Mouse (Mus musculus) Muller cell, postnatal 12 days (primary cell): ENCODE results near the gene Upk1a.
A peak's percentile ranks its signal among the peaks of the same experiment; 100 is the strongest.

Experiments used
- DNase-seq: peaks from one replicate; pipeline ENCODE4 v3.0.0-alpha.2; 2015; ENCODE audit errors: inconsistent ontology term

Upk1a gene

DNA sequence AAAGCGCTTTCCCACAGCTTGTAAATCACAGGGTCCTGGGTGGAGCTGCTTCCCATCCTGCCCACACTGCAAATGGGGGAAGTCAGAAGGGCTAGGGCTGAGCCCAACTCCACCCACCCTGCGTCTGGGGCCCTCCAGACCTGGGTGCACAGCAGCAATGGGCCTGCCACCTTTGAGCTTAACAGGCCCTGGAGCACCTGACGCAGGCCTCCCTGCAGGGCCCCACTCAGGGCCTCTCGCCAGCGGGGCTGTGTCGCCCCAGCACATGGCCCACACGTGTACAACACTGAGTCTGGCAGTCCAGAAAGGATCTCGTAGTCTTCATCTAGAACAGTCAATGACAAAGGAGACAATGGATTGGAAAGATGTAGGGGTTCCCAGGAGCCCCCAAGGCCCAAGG lies 32.7 kb downstream of the Upk1a start:
- DNase-seq: no peak

DNA sequence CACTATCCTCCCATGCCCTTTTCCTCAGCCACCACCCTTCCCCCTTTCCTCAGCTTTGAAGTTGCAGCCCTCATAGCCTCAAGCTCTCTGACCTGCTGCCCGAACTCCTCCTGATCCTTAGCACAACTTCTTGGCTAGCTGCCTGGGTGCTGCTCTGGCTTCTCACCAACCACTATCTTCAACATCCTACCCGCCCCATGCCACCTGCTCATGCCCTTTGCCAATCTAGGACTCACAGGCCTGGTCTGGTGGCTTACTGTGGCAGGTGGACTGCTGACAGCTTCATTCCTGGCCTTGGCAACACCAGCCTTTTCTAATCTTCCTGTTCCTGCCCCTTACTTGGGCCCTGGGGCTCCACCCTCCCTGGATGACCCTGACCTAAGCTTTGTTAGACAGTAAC lies 39.7 kb downstream of the Upk1a start:
- DNase-seq: no peak

DNA sequence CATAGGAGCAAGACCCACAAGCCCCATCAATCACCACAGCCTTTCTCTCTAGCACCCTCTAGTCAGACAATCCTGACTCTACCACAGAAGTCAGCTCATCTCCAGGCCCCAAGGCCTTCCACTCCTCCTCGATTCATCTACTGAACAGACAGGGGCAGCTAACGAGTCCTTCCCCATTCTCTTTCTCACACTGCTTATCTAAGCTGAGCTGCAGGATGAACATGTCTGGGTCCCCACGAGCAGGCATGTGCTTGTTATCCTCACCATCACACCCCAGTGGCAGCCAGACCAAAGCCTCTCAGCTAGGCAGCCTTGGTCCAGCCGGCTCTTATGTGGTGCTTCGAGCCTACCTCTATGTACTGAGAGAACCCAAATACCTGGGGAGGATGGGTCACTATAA lies 40.3 kb downstream of the Upk1a start:
- DNase-seq: no peak

DNA sequence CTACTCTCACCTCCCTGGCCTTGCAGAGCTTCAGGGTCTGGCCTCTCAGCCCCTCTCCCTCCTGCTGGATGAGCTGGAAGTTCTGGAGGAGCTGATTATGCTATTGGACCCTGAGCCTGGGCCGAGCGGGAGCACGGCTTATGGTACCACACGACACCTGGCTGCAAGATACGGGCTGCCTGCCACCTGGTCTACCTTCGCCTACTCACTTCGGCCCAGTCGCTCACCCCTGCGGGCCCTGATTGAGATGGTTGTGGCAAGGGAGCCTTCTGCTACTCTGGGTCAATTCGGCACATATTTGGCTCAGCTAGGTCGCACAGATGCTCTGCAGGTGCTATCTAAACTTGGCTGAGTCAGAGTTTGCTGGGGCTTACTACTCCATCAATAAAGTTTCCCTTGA lies 45.1 kb downstream of the Upk1a start:
- no peak for DNase-seq

DNA sequence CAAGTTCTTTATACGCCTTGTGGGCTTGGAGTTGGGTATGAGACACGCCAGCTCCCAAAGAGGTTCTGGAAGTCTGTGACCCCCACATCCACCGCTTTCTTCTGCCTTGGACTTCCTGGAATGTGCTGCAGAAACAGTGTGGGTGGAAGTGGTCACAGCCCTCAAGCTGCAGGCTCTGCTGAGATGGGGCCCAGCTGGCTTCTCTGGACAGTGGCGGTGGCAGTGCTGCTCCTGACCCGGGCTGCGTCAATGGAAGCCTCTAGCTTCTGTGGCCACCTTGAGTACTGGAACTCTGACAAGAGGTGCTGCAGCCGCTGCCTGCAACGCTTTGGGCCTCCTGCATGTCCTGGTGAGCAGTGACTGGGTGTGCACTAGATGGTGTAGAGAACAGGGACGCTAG lies 46.6 kb downstream of the Upk1a start:
- DNase-seq: no peak

DNA sequence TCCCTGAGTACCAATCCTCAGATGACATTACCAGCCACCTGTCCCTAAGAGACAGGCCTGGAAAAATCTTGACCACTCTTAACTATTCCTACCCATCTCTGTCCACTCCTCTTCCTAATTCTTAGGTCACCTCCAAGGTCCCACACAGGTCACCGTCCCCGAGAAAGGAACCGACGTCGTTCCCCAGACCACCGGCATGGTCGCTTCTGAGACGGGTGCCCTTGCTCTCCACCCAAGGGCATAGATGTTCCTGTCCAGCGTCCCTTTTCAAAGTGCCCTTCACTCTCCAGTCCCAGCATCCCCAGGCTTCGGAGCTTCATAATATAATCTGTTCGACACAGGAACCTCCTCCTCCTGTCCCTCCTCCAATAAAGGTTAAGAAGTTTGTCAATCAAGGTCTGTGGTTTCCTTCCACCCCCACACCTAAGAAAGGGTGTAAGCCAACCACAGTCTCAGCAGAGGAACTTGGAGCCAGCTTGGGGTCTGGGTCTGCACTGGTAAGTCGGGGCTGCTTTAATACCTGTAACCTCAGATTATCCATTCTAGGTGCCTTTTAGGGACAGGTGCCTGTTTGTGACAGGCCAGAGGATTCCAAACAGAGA lies 47.6 kb downstream of the Upk1a start, which contains the start of gene Igflr1:
Gene Igflr1, plus strand, starts transcription at position 458 of the 602 bp plus-strand sequence.
- no peak for DNase-seq

DNA sequence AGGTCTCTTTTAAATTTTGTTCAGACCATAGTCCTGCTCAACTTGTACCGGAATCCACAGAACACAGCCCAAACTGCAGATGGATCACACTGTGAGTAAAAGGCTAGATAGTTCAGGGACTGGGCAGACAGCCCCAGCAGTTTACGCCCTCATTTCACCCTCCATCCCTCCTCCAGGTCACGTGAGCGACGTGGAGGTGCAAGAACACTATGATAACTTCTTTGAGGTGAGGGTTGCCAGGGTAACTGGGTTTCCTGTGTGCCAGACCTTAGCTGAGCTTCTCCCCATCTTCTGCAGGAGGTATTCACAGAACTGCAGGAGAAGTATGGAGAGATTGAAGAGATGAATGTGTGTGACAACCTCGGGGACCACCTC lies 48.8 kb downstream of the Upk1a start:
- DNase-seq: no peak

DNA sequence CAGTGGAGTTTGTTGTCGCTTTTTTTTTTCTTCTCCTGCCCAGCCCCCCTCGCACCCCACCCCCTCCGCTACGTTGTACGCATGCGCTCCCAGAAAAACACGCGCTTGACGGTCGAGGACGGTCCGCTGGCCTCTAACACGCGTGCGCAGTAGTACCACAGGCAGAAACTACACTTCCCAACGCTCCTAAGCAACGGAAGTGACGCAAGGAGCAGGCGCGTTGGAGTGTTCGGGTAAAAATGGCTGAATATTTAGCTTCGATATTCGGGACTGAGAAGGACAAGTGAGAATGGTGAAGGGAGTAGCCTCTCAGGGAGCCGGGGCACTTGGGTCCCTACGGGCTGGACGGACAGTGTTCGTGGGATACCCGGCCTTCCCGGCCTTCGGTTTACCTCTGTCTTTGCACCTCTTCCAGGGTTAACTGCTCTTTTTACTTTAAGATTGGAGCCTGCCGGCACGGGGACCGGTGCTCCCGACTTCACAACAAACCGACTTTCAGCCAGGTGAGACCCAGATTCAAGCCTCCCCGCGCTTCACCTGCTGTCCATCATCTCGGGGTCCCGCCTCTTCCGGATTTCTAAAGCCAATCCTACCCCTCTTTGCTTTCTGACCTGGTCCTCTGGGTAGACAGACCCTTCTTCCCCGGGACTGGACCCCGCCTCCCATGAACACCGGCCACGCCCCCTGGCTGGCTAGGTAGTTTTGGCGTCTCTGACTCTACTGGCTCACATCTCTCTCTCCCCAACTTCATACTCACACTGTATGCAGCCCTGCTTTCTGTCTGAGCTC lies 49.3 kb downstream of the Upk1a start, which contains the start of the genes U2af1l4, Gm49396 and Psenen:
Gene U2af1l4, plus strand, starts transcription at position 185 of the 789 bp plus-strand sequence.
Gene Gm49396, plus strand, starts transcription at position 228 of the 789 bp plus-strand sequence.
Gene Psenen, minus strand, starts transcription at position 511 of the 789 bp plus-strand sequence.
- peak; percentile 94 for DNase-seq

DNA sequence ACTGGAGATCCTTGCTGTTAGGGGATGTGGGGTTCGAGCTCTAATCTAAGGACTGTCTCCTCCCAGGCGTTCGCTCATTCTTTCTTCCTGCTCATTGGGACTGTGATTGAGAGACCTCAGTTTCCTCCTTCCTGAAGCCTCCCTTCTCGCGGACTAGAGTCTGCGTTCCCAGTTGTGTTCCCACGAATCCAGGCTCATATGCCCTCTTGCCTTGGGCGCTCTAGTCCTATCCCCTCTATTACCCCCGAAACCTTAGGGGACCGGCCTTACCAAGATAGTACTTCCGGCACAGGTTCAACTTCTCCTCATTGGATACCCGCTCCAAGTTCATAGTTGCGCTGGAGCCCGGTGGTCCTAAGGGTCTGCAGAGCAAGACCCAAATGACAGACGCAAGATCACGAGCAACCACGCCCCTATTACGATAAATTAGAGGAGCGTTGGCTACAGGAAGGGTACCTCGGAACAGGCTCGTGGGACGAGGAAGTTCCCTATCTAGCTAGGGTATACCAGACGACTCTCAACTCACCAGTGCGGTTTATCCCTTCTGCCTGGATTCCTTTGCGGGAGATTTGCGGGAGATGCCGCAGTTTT lies 50.0 kb downstream of the Upk1a start:
- no peak for DNase-seq

DNA sequence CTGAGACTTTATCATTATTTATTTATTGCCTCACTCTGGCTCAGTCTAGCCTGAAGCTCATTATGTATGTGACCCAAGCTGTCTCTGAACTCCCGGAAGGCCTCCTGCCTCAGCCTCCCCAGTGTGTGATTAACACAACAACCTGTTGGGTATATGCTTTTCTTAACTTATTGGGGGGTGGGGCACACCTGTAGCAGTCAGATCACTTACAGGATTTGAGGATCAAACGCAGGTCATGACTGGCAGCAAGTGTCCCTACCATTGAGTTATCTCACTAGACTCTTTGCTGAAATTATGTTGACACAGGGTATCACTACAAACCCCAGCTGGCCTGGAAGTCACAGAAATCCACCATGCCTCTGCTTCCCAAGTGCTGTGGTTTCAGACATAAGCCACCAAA lies 52.4 kb downstream of the Upk1a start:
- no peak for DNase-seq

DNA sequence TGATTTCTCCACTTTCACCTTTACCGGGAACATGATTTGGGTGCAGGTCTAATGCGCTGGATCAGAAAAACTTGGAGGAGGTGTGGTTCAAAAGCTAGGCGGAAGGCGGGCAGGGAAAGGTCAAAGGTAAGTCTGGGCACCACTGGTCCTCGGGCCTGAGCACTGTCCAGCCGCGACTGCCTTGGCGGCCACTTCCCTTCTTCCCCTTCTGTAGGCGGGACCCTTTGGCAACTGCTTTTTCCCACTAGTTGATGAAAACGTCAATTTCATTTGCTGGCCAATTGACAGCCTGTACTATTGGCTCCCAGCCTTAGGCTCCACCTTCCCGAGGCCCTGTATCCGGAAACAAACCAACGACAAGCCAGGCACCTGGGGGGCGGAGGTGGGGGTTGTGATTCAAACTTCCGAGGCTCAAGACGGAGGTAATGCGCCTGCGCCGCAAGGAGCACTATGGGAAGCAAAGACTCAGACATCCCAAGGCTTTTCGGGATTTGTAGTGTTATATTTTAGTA lies 53.1 kb downstream of the Upk1a start, which contains the start of gene Lin37:
Gene Lin37, minus strand, starts transcription at position 396 of the 512 bp plus-strand sequence.
- peak; percentile 99 for DNase-seq

DNA sequence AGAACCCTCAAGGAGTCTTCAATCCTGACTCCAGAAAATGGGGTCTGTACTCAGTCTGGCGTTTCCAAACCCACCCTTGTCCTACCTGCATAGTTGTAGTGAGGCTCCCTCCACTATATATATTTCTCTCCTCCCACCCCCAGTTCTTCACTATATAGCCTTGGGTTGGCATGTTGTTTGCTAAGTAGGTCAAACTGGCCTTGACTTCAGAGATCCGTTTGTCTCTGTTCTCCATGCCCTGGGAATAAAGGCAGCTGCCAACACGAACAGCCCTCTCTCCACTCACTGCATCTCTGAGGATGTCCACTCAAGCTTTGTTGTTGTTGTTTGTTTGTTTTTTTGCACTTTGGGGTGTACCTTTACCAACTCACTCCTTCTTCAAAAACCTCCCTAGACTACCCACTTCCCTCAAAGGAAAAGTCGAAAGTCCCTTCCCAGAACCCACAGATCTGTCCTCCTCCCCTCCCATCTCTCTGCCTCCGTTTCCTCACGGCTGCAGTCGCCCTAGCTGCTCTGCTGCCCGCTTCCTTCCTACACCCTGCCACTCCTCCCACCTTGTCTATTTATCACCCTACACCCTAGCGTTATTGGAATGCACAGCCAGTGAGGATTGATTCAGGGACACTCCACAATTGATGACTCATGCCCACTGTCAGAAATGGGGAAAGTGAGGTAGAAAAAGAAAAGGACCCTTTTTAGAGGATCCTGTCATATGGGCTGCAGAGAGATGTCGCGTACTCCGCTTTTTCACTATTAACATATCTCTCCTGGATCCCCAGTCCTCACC lies 53.8 kb downstream of the Upk1a start:
- DNase-seq: no peak

DNA sequence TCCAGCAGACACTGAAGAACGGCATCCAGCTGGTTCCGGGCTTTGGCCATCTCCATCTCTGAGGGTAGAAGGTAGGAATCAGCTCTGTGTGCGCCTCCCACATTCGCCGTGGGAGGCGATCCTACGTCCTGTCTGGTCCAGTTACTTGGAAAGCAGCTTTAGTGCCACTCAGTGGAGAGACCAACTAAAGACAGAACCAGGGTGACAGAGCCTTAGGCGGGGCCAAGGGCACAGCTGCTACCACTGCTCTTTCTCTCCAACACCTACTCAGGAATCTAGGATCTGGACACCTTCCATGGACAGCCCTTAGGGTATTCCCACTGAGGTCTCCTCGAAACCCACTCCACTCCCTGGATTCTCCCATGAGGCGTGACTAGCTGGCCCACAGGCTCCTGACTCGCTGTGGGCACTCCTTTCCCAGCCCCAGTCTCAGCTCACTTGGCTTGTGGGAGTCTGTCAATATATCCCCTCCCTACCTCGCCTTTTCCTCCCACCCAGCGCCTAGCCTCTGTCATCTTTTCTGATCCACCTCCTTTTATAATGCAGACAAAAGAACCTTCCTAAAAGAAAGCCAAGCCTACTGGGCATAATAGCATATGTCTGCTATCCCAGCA lies 54.6 kb downstream of the Upk1a start:
- no peak for DNase-seq

DNA sequence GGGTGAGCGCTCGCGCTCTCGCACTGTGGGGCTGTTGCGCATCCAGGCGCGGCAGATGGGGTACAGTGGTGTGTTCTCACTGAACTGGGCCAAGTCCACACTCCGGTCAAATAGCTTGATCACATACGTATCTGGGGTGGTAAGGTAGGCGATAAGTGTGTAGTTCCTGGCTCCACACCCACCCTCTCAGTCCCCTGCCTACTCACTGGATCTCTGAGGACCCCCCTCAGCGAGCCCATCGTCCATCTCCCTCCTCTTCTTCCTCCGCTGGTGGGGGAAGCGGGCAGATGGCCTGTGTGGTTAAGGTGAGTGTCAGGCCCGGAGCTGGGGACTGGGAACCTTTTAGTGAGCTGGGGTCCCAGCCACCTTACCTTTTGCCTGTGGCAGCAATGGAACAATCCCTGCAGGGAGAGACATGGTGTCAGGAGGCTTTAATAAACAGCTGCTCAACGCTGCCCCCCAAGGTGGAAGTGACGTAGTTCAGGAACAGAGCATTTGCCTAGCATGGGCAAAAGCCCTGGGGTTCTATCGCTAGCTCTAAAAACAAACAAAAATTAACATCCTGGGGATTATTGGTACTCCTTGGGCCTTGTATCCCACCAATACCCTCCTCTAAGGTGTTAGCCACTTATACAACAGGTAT lies 55.6 kb downstream of the Upk1a start:
- DNase-seq: no peak

DNA sequence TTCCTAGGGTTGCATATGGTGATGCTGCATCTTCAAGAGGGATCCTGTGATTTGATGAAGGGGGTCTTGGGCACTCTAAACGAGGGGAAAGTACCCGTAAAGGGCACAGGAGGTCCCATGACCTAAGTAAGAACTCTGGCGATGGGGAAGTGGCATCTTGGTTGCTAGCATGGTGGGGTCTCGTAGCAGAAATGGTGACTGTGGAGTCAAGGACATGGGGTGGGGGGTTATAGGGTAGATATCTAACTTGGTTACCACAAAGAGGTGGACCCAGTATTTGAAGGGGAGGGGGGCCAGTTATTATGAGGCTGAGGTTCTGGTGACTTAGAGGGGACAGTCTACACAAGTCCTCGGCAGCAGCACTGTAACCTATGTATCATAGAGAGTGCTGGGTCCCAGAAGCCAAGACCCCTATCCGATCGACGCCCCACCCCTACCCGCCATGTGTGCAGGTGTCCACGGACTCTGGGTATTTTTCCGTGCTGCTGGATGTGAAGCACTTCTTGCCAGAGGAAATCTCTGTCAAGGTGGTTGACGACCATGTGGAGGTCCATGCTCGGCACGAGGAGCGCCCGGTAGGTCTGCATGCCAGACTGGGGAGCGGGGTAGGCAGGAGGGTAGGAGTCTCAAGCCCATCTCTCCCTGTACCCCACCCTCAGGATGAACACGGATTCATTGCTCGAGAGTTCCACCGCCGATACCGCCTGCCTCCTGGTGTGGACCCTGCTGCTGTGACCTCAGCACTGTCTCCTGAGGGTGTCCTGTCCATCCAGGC lies 58.6 kb downstream of the Upk1a start:
- DNase-seq: no peak
